Mouse (Mus musculus) adrenal gland, postnatal 36 days (tissue): ENCODE data around the gene Psenen. TPM values are rescaled to one million over a fixed set of nuclear protein-coding genes. Genes with fewer than 3 reads are reported as not detected.

Experiments used
- DNase-seq, 2 experiments: peaks; one replicate each; pipeline ENCODE4 v3.0.0; 2021; ENCODE audit warnings: mixed read lengths in 1 of 2
- long read RNA-seq, 2 experiments: library from polyadenylated mRNA; stranded (forward); transcript quantifications; one replicate each; pipeline ENCODE4 v2.0.0; 2021; ENCODE audit warnings: borderline sequencing depth in 2 of 2
- total RNA-seq, 2 experiments: library from RNA; stranded (reverse); gene quantifications; 2 replicates each; pipeline ENCODE4 v1.2.3; 2021

The Psenen gene
- total RNA-seq, result 100 to 1,000 TPM; 141 to 163 TPM
- long read RNA-seq, experiment 1, transcript Psenen-201 (4 exons, 708 nt), result major isoform, 105 of 144 reads
- long read RNA-seq, experiment 1, transcript Psenen-203 (3 exons, 669 nt), result minor isoform, 28 of 144 reads
- long read RNA-seq, experiment 1, partial matches to known transcripts, result 2 of 144 reads
- long read RNA-seq, experiment 1, other reads (novel, unspliced or antisense), result 7 of 144 reads
- long read RNA-seq, experiment 2, transcript Psenen-201 (4 exons, 708 nt), result major isoform, 54 of 75 reads
- long read RNA-seq, experiment 2, transcript Psenen-203 (3 exons, 669 nt), result minor isoform, 16 of 75 reads
- long read RNA-seq, experiment 2, partial matches to known transcripts, result 1 of 75 reads
- long read RNA-seq, experiment 2, other reads (novel, unspliced or antisense), result 2 of 75 reads

DNA sequence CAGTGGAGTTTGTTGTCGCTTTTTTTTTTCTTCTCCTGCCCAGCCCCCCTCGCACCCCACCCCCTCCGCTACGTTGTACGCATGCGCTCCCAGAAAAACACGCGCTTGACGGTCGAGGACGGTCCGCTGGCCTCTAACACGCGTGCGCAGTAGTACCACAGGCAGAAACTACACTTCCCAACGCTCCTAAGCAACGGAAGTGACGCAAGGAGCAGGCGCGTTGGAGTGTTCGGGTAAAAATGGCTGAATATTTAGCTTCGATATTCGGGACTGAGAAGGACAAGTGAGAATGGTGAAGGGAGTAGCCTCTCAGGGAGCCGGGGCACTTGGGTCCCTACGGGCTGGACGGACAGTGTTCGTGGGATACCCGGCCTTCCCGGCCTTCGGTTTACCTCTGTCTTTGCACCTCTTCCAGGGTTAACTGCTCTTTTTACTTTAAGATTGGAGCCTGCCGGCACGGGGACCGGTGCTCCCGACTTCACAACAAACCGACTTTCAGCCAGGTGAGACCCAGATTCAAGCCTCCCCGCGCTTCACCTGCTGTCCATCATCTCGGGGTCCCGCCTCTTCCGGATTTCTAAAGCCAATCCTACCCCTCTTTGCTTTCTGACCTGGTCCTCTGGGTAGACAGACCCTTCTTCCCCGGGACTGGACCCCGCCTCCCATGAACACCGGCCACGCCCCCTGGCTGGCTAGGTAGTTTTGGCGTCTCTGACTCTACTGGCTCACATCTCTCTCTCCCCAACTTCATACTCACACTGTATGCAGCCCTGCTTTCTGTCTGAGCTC is at the start of gene Psenen, which contains the start of the genes U2af1l4 and Gm49396:
Psenen (minus strand) TSS at position 511 of the 789 bp plus-strand sequence.
U2af1l4 (plus strand) TSS at position 185 of the 789 bp plus-strand sequence.
Gm49396 (plus strand) TSS at position 228 of the 789 bp plus-strand sequence.
- peak; percentile 95 to 97 for DNase-seq

DNA sequence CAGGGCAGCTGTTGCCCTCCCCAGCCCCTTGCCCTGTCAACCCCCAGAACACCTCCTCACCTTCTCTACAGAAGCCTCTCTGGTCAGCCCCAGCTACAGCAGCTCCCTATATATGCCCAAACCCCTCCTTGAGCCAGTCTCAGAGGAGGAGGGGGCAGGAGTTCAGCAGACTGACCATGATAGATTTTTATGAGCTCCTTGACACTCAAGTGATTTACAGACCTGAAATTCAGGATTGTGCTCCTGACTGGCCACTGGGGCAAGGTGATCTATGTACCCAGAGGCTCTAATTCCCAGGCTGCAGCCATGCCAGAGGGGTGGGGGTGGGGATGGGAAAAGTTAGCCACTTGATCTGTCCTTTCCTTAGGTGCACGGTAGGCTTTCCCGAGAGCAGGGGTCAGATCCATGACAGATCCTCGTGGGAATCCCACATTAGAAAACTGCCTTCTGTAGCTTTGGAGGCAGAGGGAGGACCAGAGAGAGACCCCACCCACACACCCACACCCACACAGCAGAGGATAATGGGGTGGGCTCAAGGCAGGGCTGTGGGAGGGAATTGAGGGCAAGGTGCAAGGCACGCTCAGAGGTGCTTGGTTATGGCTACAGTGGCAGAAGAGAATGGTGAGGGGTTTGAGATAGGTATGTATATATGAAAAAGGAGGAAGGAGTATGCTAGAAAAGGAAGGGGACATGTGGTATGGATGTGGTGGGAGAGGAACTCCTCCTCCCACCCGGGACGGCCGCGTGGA is 49.4 kb upstream of the Psenen start, which contains the start of gene Upk1a:
Upk1a (minus strand) TSS at position 194 of the 749 bp plus-strand sequence.
- no peak for DNase-seq

DNA sequence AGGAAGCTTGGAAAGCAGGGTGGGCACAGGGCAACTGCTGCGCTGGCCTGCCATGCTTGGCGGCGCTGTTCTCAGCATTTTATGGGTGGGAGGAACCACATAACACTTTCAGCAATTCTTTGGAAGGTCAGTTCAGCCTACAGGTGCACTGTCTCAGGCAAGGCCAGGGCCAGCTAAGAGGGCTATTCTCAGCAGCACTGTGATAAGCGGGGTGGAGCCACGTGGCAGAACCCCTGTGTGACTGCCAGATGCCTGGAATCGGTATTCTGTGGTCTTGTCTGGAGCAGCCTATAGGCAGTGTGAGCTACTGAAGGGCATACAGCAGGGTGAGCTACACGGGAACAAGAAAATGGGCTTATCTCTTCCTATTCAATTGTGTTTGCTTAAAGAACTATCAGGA is 46.6 kb upstream of the Psenen start:
- no peak for DNase-seq

DNA sequence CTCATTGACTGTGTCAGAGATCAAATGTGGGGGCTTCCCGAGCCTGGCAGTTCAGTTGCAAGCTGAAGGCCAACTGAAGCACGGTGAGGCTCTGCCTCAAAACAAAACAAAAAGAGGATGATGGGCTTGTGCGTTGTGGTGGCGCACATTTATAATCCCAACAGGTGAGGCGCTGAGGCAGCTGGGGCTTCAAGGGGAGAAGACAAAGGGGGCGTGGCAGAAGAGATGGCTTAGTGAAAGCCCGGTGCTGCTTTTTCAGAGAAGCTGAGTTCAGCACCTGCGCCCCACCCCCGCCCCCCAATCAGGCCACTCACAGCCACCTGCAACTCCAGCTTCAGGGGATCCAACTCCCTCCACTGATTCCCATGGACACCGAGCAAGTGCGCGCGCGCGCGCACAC is 45.0 kb upstream of the Psenen start:
- DNase-seq, result no peak

DNA sequence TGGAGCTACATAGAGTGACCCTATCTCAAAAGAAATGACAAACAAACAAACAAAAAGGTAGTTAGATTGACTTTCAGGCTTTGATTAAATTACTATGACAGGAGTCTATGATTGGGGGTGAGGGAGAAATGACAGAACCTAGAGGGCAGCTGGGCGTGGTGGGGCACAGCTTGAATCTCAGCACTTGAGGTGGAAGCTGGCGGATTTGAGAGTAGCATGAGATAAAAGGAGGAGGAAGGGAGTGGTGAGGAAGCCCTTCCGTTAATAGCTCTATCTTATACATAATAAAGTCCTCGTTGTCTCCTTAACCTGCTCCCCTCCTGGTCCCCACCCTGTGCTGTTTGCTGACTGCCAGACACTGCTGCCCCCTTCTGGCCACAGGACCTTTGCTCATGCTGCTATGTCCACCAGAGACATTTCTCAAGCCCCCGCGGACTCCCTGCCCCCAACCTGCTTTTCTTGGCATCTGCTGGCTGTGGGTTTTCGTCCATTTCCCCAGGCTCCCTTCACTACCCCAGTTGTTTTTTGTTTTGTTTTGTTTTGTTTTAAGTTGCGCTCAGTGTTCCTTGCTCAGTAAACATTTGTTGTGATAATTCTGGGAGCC is 44.4 kb upstream of the Psenen start:
- DNase-seq, result peak; percentile 72 to 79

DNA sequence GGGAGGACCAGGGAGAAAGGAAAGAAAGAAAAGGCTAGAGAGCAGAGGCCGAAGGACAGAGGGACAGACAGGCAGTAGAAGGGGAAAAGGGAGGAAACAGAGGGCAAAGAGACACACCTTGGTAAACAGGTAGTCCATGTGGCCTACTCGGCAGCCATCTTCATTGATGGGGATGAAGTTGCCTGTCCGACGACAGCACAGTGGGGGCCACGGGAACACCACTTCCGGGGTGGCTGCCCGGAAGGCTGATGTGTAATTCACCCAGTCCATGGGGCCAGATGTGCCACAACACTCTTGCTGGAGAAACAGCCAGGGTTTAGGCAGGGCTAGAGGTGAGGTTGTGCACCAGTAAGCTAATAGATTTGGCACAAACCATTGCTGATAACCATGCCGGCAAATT is 41.5 kb upstream of the Psenen start:
- no peak for DNase-seq

DNA sequence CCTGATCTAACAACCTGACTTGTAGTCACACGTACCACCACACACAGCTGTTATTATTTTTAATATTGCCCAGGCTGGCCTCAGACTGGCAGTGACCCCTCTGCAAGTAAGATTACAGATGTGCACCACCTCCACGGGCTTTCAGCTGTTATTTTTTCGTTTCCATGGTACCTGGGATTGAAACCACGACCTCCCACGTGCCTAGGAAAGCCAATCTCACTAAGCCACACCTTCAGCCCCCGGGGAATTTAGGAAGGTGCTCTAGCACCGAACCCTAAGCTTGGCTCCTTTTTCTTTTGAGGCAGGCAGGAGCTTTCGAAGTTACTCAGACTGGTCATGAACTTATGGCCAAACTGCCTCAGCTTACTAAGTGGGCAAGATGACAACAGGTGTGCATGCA is 41.0 kb upstream of the Psenen start:
- no peak for DNase-seq

DNA sequence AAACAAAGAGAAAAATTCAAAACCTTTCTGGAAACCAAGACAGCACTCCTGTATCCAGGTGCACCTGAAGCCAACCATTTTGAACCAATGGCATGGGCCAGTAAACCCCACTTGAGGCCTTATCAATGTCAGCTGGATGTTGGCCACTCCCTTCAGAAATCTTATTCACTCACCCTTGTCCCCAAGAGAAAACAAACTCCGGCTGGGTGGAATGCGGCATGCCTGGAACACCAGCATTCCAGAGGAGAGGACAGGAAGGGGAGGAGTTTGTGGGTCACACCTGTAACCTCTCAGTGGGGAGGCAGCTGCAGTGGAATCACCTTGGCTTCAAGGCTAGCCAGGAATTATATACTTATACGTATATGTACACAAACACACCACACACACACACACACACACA is 39.2 kb upstream of the Psenen start:
- no peak for DNase-seq

DNA sequence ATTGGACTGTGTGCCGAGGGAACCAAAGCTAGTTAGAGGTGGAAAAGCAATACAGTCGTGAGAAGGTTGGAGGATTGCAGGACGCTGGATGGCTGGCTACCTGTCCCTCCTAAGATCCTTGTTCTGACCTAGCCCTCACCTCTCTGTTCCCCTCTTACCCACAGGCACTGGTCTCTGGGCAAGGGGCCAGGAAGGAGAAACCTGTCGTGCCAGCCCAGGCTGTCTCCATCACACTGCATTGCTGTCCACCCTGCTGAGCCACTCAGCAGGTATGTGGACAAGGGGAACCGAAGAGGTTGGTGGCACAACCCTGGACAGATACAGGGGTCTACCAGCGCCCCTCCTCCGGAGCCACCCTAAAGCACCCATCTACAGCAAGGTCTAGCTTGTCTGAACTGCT is 37.2 kb upstream of the Psenen start:
- DNase-seq, result no peak

DNA sequence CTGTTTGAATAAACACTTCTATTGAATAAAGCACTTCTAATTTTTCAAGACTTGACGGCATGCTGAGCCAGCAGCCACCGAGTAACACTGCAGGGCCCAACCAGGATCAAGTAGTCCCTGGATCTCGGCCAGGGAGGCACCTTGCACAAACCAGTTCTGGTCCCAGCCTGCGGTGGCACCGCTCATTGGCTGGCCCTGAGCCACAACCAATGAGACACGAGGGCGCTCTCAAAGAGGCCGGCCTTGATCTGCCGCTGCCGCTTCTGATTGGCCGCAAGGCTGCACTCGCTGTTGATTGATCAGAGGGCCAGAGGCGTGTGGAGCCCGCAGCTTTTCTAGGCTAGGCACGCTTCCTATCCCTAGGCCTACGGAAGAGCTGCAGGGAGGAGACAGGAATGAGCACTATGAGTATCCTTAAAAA is 36.5 kb upstream of the Psenen start:
- peak; percentile 96 for DNase-seq

DNA sequence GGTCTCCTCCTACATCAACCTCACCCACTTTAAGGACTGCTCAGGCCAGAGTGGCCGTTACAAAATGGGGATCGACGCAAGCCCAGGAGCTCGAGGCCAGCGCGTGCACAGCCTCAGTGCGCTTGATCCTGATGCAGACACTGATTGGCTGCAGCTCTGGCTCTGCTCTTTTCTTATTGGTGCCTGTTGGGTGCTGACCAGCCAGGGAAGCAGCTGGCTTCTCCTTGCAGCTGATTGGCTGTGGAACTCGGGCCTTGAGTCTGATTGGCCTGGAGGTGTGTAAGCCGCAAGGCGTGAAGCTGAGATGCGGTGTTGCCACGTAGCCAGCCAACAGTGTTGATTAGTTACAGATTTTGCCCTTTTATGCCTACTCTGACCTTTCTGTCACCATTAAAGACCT is 35.4 kb upstream of the Psenen start, which contains the start of gene Zbtb32:
Zbtb32 (minus strand) TSS at position 124 of the 400 bp plus-strand sequence.
- DNase-seq, result no peak

DNA sequence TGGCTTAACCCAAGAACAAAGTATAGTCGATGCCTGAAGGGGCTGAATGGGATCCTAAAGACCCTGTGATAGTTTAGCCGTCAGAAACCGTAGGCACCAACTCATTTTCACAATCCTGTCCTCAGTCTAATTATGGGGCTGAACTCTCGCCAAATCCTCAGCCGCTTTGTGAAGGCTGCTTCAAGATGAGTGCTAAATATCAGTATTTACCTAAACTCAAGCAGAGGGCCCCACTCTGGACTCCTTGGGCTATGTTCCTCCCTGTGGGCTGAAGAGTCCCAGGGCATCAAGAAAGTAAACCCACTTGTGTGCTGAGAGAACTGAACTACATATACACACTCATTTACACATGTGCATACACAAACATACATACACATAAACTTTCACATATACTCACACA is 33.4 kb upstream of the Psenen start:
- no peak for DNase-seq

DNA sequence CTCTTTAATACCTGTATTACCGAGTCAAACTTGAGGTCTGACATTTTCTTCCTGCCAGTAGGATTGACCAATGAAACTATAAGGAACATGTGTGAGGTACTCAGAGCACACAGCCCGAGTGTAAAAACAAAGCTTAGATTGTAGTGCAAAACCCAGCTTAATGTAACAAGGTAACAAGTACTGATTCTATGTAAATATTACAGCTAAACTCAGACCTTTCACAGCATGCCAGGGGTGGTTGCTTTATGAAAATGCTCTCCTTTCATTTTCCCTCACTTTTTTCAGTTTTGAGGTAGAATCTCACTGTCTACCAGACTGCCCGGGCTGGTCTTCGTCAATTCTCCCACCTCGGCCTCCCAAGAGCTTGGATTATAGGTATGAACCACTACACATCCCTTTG is 32.7 kb upstream of the Psenen start:
- no peak for DNase-seq

DNA sequence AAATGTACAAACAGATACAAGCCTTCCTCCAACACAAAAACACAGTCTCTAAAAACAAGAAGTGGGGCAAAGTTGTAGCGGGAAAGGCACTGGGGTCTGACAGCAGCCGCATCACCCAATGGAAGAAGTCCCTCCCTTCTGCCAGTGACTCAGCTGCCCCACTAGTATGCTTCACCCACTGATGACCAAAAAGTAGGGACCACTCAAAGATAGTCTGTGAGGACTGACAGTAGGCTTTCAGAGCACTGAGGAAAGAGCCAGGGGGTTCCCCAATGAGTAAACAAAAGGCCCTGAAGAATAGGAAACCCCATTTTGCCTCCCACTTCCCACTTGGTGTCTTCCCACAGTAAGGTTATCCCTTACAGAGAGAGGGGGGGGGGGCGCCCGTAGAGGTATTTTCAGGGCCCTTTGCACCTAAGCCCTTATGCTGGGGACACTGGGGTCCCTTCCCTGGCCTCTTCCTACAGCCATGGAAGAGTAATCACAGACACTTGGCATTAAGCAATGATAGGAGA is 31.1 kb upstream of the Psenen start:
- no peak for DNase-seq

DNA sequence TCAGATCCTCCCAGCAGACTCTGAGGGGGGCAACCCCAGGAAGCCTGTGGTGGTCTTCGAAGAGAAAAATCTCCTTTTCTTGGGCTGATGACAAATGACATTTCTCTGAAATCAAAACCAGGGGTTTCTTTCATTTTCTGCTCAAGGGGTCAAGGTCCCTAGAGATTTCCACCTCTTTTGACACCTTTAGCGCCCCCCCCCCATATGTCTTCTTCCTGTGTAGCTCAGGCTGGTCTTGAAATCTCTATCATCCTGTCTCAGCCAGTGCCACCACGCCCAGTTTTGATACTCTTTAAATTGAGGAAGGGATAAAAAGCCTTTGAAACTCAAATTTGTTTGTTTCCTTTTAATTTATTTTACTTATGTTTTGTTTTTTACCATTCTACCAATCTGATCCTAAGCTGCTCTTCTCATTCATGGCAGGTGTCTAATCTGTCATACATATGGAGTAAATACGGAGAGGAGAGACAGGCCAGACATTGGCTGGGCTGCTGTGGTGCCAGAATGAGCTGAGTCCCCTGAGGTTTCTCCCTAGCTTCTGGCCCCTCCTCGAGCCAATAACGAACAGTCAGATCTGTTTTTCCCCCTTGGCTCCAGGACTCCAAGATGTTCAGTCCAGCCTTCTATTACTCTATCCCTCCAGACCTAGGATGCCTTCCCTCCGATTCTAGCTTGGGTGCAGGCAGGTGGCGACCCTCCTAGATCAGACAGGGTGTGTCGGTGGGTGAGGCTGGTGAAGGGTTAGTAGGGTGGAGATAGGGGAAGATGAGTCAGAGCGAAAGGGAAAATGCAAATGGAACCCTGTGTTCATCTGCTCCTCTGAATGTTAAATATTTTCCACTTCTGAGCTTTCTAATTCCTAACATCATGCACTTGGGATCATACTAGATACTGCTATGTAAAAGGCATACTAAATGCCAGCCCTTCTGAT is 30.4 kb upstream of the Psenen start:
- no peak for DNase-seq

DNA sequence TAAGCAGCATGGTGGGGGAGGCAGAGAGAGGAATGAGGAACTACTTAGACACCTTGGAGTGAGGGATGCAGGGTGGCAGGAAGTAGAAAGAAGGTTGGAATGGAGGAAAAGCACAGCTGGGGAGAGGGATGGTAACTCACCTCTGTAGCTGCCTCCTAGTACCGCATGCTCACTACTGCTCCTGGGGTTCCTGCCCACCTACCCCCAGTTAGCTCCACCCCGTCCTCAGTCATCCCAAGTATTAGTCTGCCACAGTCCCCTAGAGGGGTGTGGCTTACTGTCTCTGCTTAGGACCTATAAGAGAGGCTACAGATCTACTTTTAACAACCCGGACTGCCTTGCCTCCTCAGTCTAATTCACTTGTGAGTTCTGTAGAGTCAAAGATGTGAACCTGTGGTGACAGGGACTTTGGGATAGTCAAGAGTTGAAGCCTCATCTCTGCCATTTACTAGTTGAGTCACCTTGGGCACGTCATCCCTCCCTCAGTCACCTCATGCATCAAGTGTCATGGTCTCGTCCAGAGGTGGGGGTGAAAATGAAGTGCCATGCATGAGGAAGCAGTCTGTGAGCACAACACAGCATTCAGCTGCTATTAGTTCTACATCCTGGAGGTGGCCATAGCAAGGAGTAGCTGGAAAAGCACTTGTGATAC is 29.5 kb upstream of the Psenen start:
- no peak for DNase-seq

DNA sequence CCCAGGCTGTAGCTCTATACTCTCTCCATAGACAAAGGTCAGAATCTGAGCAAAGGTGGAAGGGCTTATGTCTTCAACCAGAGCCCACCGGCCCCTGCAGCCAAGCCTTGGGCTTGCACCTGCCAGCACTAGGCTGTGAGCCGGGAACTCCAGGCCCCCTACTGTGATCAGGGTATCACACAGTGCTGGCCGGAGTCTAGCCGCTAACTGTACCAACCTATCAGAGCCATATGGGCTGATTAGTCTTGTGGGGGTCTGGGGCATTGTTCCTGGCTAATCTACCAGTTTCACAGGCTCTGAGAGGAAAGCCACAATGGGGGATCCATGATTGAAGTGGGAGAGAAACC is 28.2 kb upstream of the Psenen start:
- no peak for DNase-seq

DNA sequence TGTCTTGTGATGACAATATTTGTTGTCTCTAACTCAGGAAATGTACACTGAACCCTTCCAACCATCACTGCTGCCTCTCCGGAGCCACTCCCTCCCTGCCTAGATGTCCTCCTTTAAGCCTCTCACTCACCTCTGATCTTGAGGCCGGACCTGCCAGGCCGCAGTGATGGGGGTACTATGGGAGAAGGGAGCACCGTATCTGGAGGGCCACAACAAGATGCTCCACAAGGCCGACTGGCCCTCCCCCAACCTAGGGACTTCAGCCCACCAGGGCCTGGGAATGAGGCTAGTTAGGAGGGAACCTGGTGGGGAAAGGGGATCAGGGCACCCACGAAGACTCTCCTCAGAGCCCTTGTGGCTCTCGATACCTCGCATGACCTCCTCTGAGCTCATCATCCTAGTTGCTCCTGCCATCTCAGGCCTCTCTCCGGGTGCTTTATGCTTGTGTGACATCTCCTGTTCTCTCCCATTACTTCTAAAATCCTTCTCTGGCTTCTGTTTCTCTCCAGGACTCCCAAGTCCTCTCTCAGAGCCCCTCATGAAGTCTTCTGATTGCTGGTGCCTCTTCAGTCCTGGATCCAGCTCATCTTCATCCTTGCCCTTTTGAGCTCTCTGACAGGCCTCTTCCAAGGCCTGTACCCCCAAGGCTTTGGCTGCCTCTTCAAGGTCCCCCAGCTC is 27.6 kb upstream of the Psenen start:
- no peak for DNase-seq
